Mouse (Mus musculus): Measurements from ENCODE around the gene Pdxk. TPM values are rescaled to one million over a fixed set of nuclear protein-coding genes. Genes with fewer than 3 reads are reported as not detected.
"Not testable (repeated sequence)": the region's sequence is repeated elsewhere in the genome, so short reads cannot be mapped to it uniquely, and the experiment has no call there.

The Pdxk gene
- 10.5 and 11.1 TPM in 2 replicates for polyA plus RNA-seq (2016; fragmentation: Nextera tagmentation; extraction: Ambion mirVana)

DNA sequence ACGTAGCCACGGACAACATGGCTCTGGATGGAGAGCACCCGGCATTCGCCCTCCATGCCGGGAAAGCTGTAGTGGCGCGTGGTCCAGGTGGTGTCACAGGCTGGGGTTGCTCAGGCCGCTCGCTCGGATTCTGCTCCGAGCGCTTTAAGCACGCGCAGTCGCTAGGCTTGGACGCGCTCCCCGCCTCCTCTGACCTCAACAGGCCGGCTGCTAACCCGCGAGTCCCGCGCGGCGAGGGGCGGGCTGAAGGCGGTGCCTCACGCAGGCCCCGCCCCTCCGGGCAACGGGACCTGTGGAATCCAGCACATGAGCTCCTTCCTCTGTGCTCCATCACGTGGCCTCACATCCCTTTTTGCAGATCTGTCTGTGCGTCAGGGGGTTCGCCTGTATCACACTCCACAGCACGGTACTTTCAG lies at the start of gene Pdxk:
TSS of gene Pdxk (minus strand) at position 184 of the 416 bp plus-strand sequence.
- peaks cover 29% of the 10 kb centered on the region for H3K4me1 ChIP-seq
- H3K36me3 ChIP-seq = no peaks in the 10 kb centered on the region
- DNase-seq (ENCODE audit: low spot score) = peak; percentile 90
- H3K9me3 ChIP-seq (replicated peaks) = no peaks in the 10 kb centered on the region
- peaks cover 16% of the 10 kb centered on the region for H3K27me3 ChIP-seq (ENCODE audit: low read depth, poor library complexity, severe bottlenecking)
- peak within 1 kb of the TSS; percentile 66 for H3K4me3 ChIP-seq
- peak within 1 kb of the TSS; percentile 82 for H3K27ac ChIP-seq (replicated peaks)
- WGBS = under 1% methylated on average over 35 of the region's 35 CpGs

DNA sequence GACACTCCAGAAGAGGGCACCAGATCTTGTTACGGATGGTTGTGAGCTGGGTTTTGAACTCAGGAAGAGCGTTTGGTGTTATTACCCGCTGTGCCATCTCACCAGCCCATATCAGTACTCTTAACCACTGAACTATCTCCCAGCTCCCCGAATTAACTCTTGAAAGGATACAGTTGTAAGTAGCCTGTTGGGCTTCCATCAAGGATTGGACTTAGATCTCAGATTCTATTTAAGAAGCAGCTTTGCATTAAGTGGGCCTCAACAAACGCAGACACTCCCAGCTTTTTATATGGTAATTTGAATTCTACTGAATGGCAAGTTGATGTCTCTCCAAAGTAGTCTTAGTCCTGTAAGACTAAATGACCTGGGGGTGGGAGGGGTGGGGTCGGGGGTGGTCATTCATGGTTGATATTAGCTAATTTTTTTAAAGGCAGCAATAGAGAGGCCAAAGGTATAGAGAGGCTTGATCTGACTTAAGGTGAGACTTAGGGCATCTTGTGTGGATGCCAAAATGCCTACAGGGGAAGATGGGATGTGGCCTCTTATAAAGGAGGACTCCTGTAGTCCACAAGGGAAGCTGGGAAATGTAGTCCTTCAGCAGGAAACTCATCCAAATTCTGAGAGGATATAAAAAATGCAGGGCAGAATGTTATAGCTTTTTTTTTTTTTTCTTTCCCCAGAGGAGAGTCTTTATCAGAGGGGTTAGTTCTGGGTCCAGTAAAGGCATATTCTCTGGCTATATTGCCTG lies 38.4 kb upstream of the Pdxk start:
- H3K4me1 ChIP-seq = peaks cover 8% of the 10 kb centered on the region; the same call in 1 of the 2 replicates
- no peak for DNase-seq (ENCODE audit: low spot score)
- H3K27me3 ChIP-seq (ENCODE audit: low read depth, poor library complexity, severe bottlenecking) = no peaks in the 10 kb centered on the region
- no peak overlapping the region for H3K27ac ChIP-seq (replicated peaks)
- H3K36me3 ChIP-seq = no peaks in the 10 kb centered on the region
- no peak overlapping the region for H3K4me3 ChIP-seq
- 74% methylated on average over 6 of the region's 6 CpGs for WGBS
- H3K9me3 ChIP-seq (replicated peaks) = no peaks in the 10 kb centered on the region; the same call in 1 of the 2 replicates

- Histone ChIP-seq H3K9me3 (replicated peaks) (no peaks in the 10 kb centered on the region), H3K4me3 (peak overlapping the region; percentile 48), H3K36me3 (no peaks in the 10 kb centered on the region), H3K27me3 (ENCODE audit: low read depth, poor library complexity, severe bottlenecking) (peaks cover 37% of the 10 kb centered on the region), H3K27ac (replicated peaks) (peak overlapping the region; percentile 68), H3K4me1 (peaks cover 8% of the 10 kb centered on the region)
- DNase-seq (ENCODE audit: low spot score) = peak; percentile 85
- 11% methylated on average over 26 of the region's 26 CpGs for WGBS
These were observed 22.8 kb upstream of the Pdxk start for GRCm38 (mm10) chr10:78487431-78488086.

DNA sequence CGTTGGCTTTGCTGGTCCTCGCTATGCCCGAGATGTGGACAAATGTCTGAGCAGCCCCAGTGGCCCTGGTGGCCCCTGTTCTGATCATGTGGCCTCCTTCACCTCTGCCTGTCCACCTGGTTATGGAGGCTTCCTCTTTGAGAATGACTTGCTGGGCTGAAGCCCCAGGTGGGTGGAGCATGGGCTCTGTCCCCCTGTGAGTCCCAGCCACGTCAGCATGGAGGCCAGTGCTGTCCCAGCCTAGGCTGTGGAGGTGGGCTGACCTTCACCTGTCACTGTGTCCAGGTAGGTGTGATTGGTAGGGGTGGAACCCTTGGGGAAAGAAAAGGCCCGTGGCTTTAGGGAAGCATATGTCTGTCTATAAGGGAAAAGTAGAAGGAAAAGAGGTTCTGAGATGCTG lies 22.1 kb upstream of the Pdxk start:
- no peak for DNase-seq (ENCODE audit: low spot score)
- Histone ChIP-seq H3K4me1 (peaks cover 15% of the 10 kb centered on the region), H3K36me3 (no peaks in the 10 kb centered on the region), H3K9me3 (replicated peaks) (no peaks in the 10 kb centered on the region), H3K27me3 (ENCODE audit: low read depth, poor library complexity, severe bottlenecking) (peaks cover 42% of the 10 kb centered on the region), H3K27ac (replicated peaks) (no peak overlapping the region), H3K4me3 (no peak overlapping the region)
- WGBS = 75% methylated on average over 5 of the region's 5 CpGs

DNA sequence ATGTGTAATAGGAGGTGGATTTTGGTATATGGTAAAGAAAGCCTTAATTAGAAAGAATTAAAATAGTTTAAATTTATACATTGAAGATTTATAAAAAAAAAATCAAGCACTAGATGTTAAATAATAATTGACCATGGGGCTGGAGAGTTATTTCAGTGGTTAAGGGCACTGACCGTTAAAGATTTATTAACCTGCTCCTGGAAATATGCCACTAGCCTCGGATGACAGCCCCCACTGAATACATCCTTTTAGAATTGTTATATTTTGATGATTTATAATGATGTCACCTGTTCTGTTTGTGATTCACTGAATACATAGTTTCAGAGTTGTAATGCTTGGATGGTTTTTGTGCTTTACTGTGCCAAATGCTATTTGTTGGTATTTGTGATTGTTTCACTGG lies 20.6 kb upstream of the Pdxk start:
- WGBS = 79% methylated on average over 2 of the region's 2 CpGs
- H3K4me3 ChIP-seq; H3K27ac ChIP-seq (replicated peaks); DNase-seq (ENCODE audit: low spot score); H3K9me3 ChIP-seq (replicated peaks); H3K36me3 ChIP-seq: not testable (repeated sequence)
- Histone ChIP-seq H3K27me3 (ENCODE audit: low read depth, poor library complexity, severe bottlenecking) (peaks cover 53% of the 10 kb centered on the region), H3K4me1 (peaks cover 22% of the 10 kb centered on the region)

DNA sequence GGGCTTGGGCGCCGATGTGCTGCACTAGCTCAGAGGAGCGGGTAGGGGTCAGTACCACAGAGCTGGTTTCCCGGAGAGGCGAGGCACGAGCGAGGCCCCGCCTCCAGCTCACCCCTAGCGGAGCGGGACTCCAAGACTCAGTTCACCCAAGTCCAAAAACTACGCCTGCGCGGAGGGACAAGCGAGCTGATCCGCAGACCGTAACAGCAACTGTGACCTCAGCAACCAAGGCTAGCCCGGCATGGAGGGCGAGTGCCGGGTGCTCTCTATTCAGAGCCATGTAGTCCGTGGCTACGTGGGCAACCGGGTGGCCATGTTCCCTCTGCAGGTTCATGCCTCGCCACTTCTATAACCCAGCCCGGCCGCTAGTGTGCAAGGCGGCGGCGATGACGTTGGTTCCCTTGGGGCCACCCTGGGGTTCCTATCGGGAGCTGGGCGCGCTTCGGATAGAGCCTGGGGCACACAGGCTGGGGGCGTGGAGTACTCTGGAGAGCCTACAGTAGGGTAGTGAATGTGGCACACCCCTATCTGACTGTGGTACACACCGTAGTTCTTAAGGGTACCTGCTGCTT lies 17.2 kb upstream of the Pdxk start:
- H3K4me1 ChIP-seq = peaks cover 16% of the 10 kb centered on the region
- peaks cover 56% of the 10 kb centered on the region for H3K27me3 ChIP-seq (ENCODE audit: low read depth, poor library complexity, severe bottlenecking)
- H3K27ac ChIP-seq (replicated peaks) = peak overlapping the region; percentile 79
- H3K4me3 ChIP-seq = peak overlapping the region; percentile 64
- peak; percentile 85 for DNase-seq (ENCODE audit: low spot score)
- no peaks in the 10 kb centered on the region for H3K9me3 ChIP-seq (replicated peaks)
- 2% methylated on average over 35 of the region's 35 CpGs for WGBS
- H3K36me3 ChIP-seq = no peaks in the 10 kb centered on the region

DNA sequence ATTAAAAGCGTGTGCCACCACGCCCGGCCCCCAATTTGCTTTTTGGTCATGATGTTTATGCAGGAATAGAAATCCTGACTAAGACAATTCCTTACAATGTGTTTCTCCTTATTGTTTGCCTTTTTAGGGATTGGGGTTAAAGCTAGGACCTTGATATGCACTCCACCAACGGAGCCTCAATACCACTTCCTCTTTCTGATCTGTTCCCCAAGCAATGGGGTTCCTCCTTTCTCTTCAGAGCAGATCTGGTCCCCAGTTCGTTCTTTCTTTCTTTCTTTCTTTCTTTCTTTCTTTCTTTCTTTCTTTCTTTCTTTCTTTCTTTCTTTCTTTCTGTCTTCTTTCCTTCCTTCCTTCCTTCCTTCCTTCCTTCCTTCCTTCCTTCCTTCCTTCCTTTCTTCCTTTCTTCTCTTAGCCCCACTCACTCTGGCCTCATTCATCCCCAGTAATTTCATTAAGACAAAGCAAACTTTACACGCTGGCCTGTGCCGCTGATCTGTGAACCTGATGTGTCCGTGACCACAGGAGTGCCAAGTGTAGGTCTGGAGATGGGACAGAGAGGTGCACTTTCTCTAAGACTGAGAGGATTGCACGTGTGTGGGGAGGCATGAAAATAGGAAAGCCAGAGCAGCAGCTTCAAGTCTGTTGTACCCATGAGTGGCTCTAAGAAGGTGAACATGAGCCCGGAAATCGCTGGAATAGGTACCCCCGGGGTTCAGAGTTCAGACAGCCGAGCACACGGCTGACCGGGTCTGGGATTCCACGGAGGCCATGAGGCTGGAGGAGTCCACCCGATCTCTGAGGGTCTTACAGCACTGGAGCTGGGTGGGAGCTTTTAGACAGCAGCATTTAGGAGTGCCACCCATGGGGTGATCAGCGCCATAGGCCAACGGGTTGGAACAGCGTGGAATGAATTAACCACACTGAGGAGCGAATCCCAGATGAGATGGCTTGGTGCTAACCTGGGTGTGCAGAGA lies 16.5 kb upstream of the Pdxk start:
- DNase-seq (ENCODE audit: low spot score) = no peak

GRCm38 (mm10) chr10:78476821-78477220 lies 12.0 kb upstream of the Pdxk start:
- Histone ChIP-seq H3K36me3 (no peaks in the 10 kb centered on the region), H3K27ac (replicated peaks) (no peak overlapping the region), H3K4me1 (peaks cover 6% of the 10 kb centered on the region; the same call in 1 of the 2 replicates), H3K9me3 (replicated peaks) (no peaks in the 10 kb centered on the region), H3K27me3 (ENCODE audit: low read depth, poor library complexity, severe bottlenecking) (peaks cover 24% of the 10 kb centered on the region), H3K4me3 (no peak overlapping the region)
- 80% methylated on average over 4 of the region's 4 CpGs for WGBS
- DNase-seq (ENCODE audit: low spot score) = no peak

More for the DNA sequence above, 16.5 kb upstream of the Pdxk start:
- Histone ChIP-seq H3K36me3 (no peaks in the 10 kb centered on the region), H3K27me3 (ENCODE audit: low read depth, poor library complexity, severe bottlenecking) (peaks cover 49% of the 10 kb centered on the region), H3K4me3 (peak overlapping the region; percentile 64), H3K27ac (replicated peaks) (peak overlapping the region; percentile 79), H3K9me3 (replicated peaks) (no peaks in the 10 kb centered on the region), H3K4me1 (peaks cover 16% of the 10 kb centered on the region)
- 38% methylated on average over 21 of the region's 21 CpGs for WGBS

GRCm38 (mm10) chr10:78474759-78475158 lies 10.0 kb upstream of the Pdxk start:
- H3K27me3 ChIP-seq (ENCODE audit: low read depth, poor library complexity, severe bottlenecking) = peaks cover 6% of the 10 kb centered on the region
- no peaks in the 10 kb centered on the region for H3K36me3 ChIP-seq
- peaks cover 9% of the 10 kb centered on the region for H3K4me1 ChIP-seq
- no peak for DNase-seq (ENCODE audit: low spot score)
- H3K9me3 ChIP-seq (replicated peaks) = no peaks in the 10 kb centered on the region
- no peak overlapping the region for H3K4me3 ChIP-seq
- WGBS = 76% methylated on average over 8 of the region's 8 CpGs
- H3K27ac ChIP-seq (replicated peaks) = no peak overlapping the region

DNA sequence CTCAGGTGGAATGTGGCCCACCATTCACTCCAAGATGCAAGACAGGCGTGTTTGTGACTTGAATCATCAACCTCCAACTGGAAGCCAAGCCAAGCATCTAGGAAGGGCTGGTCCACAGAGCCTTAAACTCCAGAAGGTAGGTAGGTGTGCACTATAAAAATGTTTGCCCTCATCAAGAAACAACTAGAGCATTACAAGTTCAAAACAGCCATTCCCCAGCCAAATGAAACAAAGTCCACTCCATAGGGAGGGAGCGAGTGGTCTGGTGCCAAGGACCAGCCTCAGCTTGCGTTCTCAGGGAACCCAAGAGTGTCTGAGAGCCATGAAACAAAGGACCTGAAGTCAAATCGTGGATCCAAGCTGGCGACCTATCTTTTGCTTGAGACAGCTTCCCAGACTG lies 8.7 kb upstream of the Pdxk start:
- H3K36me3 ChIP-seq = no peaks in the 10 kb centered on the region
- no peak overlapping the region for H3K4me3 ChIP-seq
- 64% methylated on average over 5 of the region's 5 CpGs for WGBS
- H3K4me1 ChIP-seq = peaks cover 9% of the 10 kb centered on the region
- no peak for DNase-seq (ENCODE audit: low spot score)
- H3K9me3 ChIP-seq (replicated peaks) = no peaks in the 10 kb centered on the region
- H3K27me3 ChIP-seq (ENCODE audit: low read depth, poor library complexity, severe bottlenecking) = peaks cover 4% of the 10 kb centered on the region
- no peak overlapping the region for H3K27ac ChIP-seq (replicated peaks)

DNA sequence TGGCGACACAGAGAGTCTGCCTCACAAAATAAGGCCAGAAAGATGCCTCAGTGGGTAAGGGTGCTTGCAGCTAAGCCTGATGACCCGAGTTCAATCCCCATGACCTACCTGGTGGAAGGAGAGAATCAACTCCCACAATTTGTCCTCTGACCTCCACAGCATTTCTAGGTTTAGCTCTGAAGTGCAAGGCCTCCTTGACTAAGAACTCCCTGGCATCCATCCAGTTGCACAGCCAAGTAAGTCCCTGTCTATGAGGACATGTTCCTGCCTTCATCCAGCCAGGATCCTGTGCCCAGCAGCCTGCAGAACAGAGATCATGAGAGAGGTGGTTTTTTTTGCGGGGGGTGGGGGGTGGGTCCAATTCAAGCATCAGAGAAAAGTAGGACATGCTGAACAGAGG lies 7.3 kb upstream of the Pdxk start:
- Histone ChIP-seq H3K4me3 (no peak overlapping the region), H3K27me3 (ENCODE audit: low read depth, poor library complexity, severe bottlenecking) (peaks cover 4% of the 10 kb centered on the region), H3K4me1 (peaks cover 13% of the 10 kb centered on the region), H3K27ac (replicated peaks) (no peak overlapping the region), H3K9me3 (replicated peaks) (no peaks in the 10 kb centered on the region), H3K36me3 (no peaks in the 10 kb centered on the region)
- DNase-seq (ENCODE audit: low spot score) = no peak
- 81% methylated on average over 3 of the region's 3 CpGs for WGBS
